1 mouse cellular context compared by ENCODE assay signal in genomic region chr16:57030150-57030885, GRCm38 (mm10).
TF ChIP-seq lines count a peak whose summit lies in the region.

No protein-coding gene starts in this region.

TF ChIP-seq in CH12.LX, 34 proteins besides CTCF, POLR2A, EP300 and RAD21 (continued from another document):
- no peak for TF ChIP-seq JUN (IDR thresholded peaks at IDR 0.05; ENCODE audit: insufficient read depth, low read depth, low read length)
- TF ChIP-seq ETS1 (conservative IDR thresholded peaks at IDR 0.05; ENCODE audit: low read depth, low read length) = peak; percentile 18
- no peak for TF ChIP-seq JUND (conservative IDR thresholded peaks at IDR 0.05; ENCODE audit: low read depth, low read length)
- TF ChIP-seq TCF12 (IDR thresholded peaks at IDR 0.05; ENCODE audit: low read depth, low read length) = peak; percentile 63
- TF ChIP-seq UBTF (IDR thresholded peaks at IDR 0.05; ENCODE audit: low read depth, low read length) = no peak
- peak; percentile 56 for TF ChIP-seq NELFE (IDR thresholded peaks at IDR 0.05; ENCODE audit: low read depth, low read length)
- TF ChIP-seq ZNF384 (IDR thresholded peaks at IDR 0.05; ENCODE audit: low read depth, low read length) = no peak
- peak; percentile 84 for TF ChIP-seq USF1 (IDR thresholded peaks at IDR 0.05; ENCODE audit: low read depth, low read length)
- no peak for TF ChIP-seq CHD1 (IDR thresholded peaks at IDR 0.05; ENCODE audit: low read depth, low read length)
- no peak for TF ChIP-seq ELF1 (IDR thresholded peaks at IDR 0.05; ENCODE audit: low read depth, low read length)
- TF ChIP-seq ZMIZ1 (IDR thresholded peaks at IDR 0.05; ENCODE audit: low read depth, low read length) = peak; percentile 71; the same call in 1 of the 2 replicates
